Mouse (Mus musculus) liver, embryonic 14.5 days (tissue): ENCODE data around the gene Vps54. TPM values are rescaled to one million over a fixed set of nuclear protein-coding genes. Genes with fewer than 3 reads are reported as not detected.
A peak's percentile ranks its signal among the peaks of the same experiment; 100 is the strongest.

Source experiments
- ATAC-seq: fragments of 200-750 bp; cut with Nextera tagmentation; 2 replicates; pipeline ENCODE4 v1.8.0; 2017; ENCODE audit warnings: moderate number of reproducible peaks, mild to moderate bottlenecking, moderate library complexity; ENCODE audit not compliant: insufficient read depth
- DNase-seq, 3 experiments: peaks; one replicate each; pipeline ENCODE4 v3.0.0-alpha.2; 2012 to 2013; ENCODE audit warnings: low read depth in 3 of 3, low spot score in 3 of 3
- H3K27ac ChIP-seq: fragments of 300-500 bp; sonication (generic); 2 replicates; pipeline ENCODE4 v1.5.1; 2014; ENCODE audit warnings: moderate library complexity, mild to moderate bottlenecking, control low read depth, inconsistent platforms
- H3K27me3 ChIP-seq: fragments of 300-500 bp; sonication (generic); 2 replicates; pipeline ENCODE4 v1.6.1; 2014; ENCODE audit warnings: mild to moderate bottlenecking, low read length, moderate library complexity; ENCODE audit not compliant: control insufficient read depth, insufficient read depth
- H3K36me3 ChIP-seq: fragments of 300-500 bp; sonication (generic); replicated peaks from 2 replicates; pipeline ENCODE4 v1.6.1; 2014; ENCODE audit warnings: low read depth; ENCODE audit not compliant: control insufficient read depth, insufficient read depth
- H3K4me1 ChIP-seq, 2 experiments: fragments of 200-500 bp in 1 of 2; fragments of 300-500 bp in 1 of 2; sonication (generic) in 1 of 2; replicated peaks; 2 replicates each; pipeline ENCODE4 v1.6.1; 2012 to 2014; ENCODE audit warnings: antibody characterized with exemption in 1 of 2, inconsistent platforms in 1 of 2, low read length in 1 of 2; ENCODE audit not compliant: control insufficient read depth in 2 of 2, insufficient read depth in 2 of 2
- H3K4me2 ChIP-seq: fragments of 300-500 bp; sonication (generic); 2 replicates; pipeline ENCODE4 v1.6.1; 2014; ENCODE audit warnings: low read depth, mild to moderate bottlenecking, control low read depth, moderate library complexity
- H3K4me3 ChIP-seq, 2 experiments: fragments of 200-500 bp in 1 of 2; fragments of 300-500 bp in 1 of 2; sonication (generic) in 1 of 2; 2 replicates each; pipeline ENCODE4 v1.5.1; 2012 to 2014; ENCODE audit warnings: low read depth in 2 of 2, low read length in 2 of 2, mild to moderate bottlenecking in 2 of 2, control low read depth in 1 of 2, inconsistent platforms in 1 of 2, moderate library complexity in 1 of 2; ENCODE audit not compliant: insufficient read depth in 1 of 2
- H3K9ac ChIP-seq: fragments of 300-500 bp; sonication (generic); replicated peaks from 2 replicates; pipeline ENCODE4 v1.6.1; 2014; ENCODE audit warnings: mild to moderate bottlenecking, control low read depth, moderate library complexity
- H3K9me3 ChIP-seq: fragments of 300-500 bp; sonication (generic); 2 replicates; pipeline ENCODE4 v1.6.1; 2016; ENCODE audit warnings: low read length, mixed read lengths; ENCODE audit not compliant: control insufficient read depth
- CTCF ChIP-seq: IDR thresholded peaks from 2 replicates; pipeline ENCODE4 v1.5.1; 2016; ENCODE audit warnings: antibody characterized with exemption, low read depth, control low read depth
- EP300 ChIP-seq: IDR thresholded peaks from 2 replicates; pipeline ENCODE4 v1.6.1; 2016; ENCODE audit warnings: antibody characterized with exemption, low read depth
- WGBS: fragments of 180-500 bp; shearing (Covaris S2); extraction: QIAGEN DNeasy Blood & Tissue Kit; methylation state at CpG from one replicate; pipeline ENCODE4 v1.1.7; 2014; ENCODE audit not compliant: insufficient replicate concordance; 5-methylcytosine and 5-hydroxymethylcytosine counted together
- polyA plus RNA-seq, 2 experiments: library from polyadenylated mRNA; depleted of rRNA in 1 of 2; stranded (reverse) in 1 of 2; unstranded in 1 of 2; fragments of >200 nt; fragmentation: Nextera tagmentation in 1 of 2; extraction: Ambion mirVana in 1 of 2; gene quantifications; 2 replicates each; pipeline versions ENCODE4 v1.2.1 to v1.2.3; 2012 to 2014

Gene Vps54
- polyA plus RNA-seq, 2 experiments: 4.4 to 7.6 TPM

GRCm38 (mm10) chr11:21321577-21321976 is 82.5 kb downstream of the Vps54 start:
- H3K4me1 ChIP-seq: peaks cover 0 to 2% of the 10 kb centered on the region in 2 experiments; a peak in 1 of 4 replicates
- H3K4me2 ChIP-seq: no peak overlapping the region
- H3K4me3 ChIP-seq: no peak overlapping the region
- no peaks in the 10 kb centered on the region for H3K27me3 ChIP-seq
- no peak overlapping the region for H3K9ac ChIP-seq
- DNase-seq (no peak), ATAC-seq (no peak)
- no peaks in the 10 kb centered on the region; the same call in 1 of the 2 replicates for H3K36me3 ChIP-seq
- no peaks in the 10 kb centered on the region for H3K9me3 ChIP-seq
- TF ChIP-seq CTCF (no peak), EP300 (no peak)
- 58% methylated on average over 3 of the region's 3 CpGs for WGBS
- H3K27ac ChIP-seq: no peak overlapping the region

GRCm38 (mm10) chr11:21322349-21322748 is 83.3 kb downstream of the Vps54 start:
- Histone ChIP-seq H3K4me2 (no peak overlapping the region), H3K4me3 (no peak overlapping the region), H3K9ac (no peak overlapping the region), H3K36me3 (no peaks in the 10 kb centered on the region; the same call in 1 of the 2 replicates), H3K27ac (no peak overlapping the region), H3K9me3 (no peaks in the 10 kb centered on the region), H3K27me3 (no peaks in the 10 kb centered on the region), H3K4me1 (peaks cover 0 to 2% of the 10 kb centered on the region in 2 experiments; a peak in 1 of 4 replicates)
- DNase-seq: no peak
- TF ChIP-seq EP300: no peak
- TF ChIP-seq CTCF: peak; percentile 35; the same call in 1 of the 2 replicates
- no peak for ATAC-seq
- 73% methylated on average over 3 of the region's 3 CpGs for WGBS

GRCm38 (mm10) chr11:21325781-21326180 is 86.7 kb downstream of the Vps54 start:
- 78% methylated on average over 5 of the region's 5 CpGs for WGBS
- DNase-seq: no peak
- no peak overlapping the region for H3K27ac ChIP-seq

GRCm38 (mm10) chr11:21326770-21327169 is 87.7 kb downstream of the Vps54 start:
- no peaks in the 10 kb centered on the region for H3K4me1 ChIP-seq
- 57% methylated on average over 2 of the region's 2 CpGs for WGBS
- H3K4me2 ChIP-seq: no peak overlapping the region
- no peaks in the 10 kb centered on the region for H3K27me3 ChIP-seq
- H3K9ac ChIP-seq: no peak overlapping the region
- ATAC-seq (no peak), DNase-seq (no peak)
- no peaks in the 10 kb centered on the region for H3K9me3 ChIP-seq
- no peak overlapping the region for H3K27ac ChIP-seq
- TF ChIP-seq CTCF: peak; percentile 36
- TF ChIP-seq EP300: no peak
- H3K4me3 ChIP-seq: no peak overlapping the region
- H3K36me3 ChIP-seq: peaks cover 5% of the 10 kb centered on the region

More at GRCm38 (mm10) chr11:21325781-21326180, 86.7 kb downstream of the Vps54 start:
- Histone ChIP-seq H3K4me1 (peaks cover 0 to 2% of the 10 kb centered on the region in 2 experiments; a peak in 1 of 4 replicates), H3K4me2 (no peak overlapping the region), H3K9ac (no peak overlapping the region), H3K4me3 (no peak overlapping the region), H3K27me3 (no peaks in the 10 kb centered on the region), H3K9me3 (no peaks in the 10 kb centered on the region), H3K36me3 (peaks cover 5% of the 10 kb centered on the region)
- ATAC-seq: no peak
- TF ChIP-seq CTCF: no peak
- no peak for TF ChIP-seq EP300

GRCm38 (mm10) chr11:21327486-21327885 is 88.4 kb downstream of the Vps54 start:
- TF ChIP-seq EP300: no peak
- no peak for TF ChIP-seq CTCF
- no peaks in the 10 kb centered on the region for H3K9me3 ChIP-seq
- no peaks in the 10 kb centered on the region for H3K27me3 ChIP-seq
- DNase-seq (no peak), ATAC-seq (no peak)
- H3K36me3 ChIP-seq: peaks cover 5% of the 10 kb centered on the region
- H3K9ac ChIP-seq: no peak overlapping the region
- 82% methylated on average over 5 of the region's 5 CpGs for WGBS
- no peaks in the 10 kb centered on the region for H3K4me1 ChIP-seq
- no peak overlapping the region for H3K4me3 ChIP-seq
- H3K4me2 ChIP-seq: no peak overlapping the region
- H3K27ac ChIP-seq: no peak overlapping the region
